Mouse (Mus musculus) cortical plate, adult 2 months (tissue): Measurements from ENCODE around the gene Elp4.

ENCODE experiments used
- CTCF ChIP-seq: fragments of 200-500 bp; IDR thresholded peaks from 2 replicates; pipeline ENCODE4 v1.5.1; 2011; ENCODE audit warnings: mild to moderate bottlenecking, control low read depth, low read length; ENCODE audit not compliant: insufficient read depth; ENCODE audit errors: extremely low read depth
- POLR2A ChIP-seq: fragments of 200-500 bp; IDR thresholded peaks from 2 replicates; pipeline ENCODE4 v1.6.1; 2011; ENCODE audit warnings: mild to moderate bottlenecking, low read length, control low read depth; ENCODE audit not compliant: insufficient read depth; ENCODE audit errors: extremely low read depth

GRCm38 (mm10) chr2:105709126-105709525 lies 195.2 kb downstream of the Elp4 start:
- no peak for TF ChIP-seq CTCF
- no peak for TF ChIP-seq POLR2A
